Mouse (Mus musculus) ovary, postnatal 14 days (tissue): ENCODE measurements around the gene Nfkb2.

Experiments
- DNase-seq: peaks from one replicate; pipeline ENCODE4 v3.0.0; 2022; ENCODE audit warnings: low spot score

Gene Nfkb2

DNA sequence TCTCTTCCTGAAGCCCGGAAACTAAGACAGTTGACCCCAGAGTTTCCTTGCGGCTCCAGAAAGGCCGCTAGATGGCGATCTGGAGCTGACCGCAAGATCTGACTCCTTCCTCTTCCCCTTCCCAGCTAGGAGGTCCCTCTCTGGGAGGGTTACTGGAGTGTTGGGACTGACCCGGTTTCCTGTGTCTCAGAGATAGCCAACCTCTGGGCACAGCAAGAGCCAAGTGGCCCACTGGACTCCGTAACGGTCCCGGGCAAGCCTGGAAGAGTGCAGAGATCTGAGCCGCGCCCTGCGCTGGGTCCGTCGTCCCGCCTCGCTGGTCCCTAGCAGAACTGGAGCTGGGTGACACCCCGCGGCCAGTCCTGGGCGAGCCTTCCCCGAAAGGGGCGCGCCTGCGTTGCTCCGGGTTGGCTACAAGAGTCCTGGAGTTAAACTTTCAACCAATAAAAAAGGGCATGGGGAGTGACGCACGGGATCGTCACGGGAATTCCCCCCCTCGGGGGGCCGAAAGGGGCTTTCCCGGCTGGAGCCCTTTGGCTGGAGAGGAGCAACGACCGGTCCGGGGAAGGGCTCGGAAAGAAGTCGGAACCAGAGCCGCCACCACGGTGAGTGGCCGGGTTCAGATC lies at the start of gene Nfkb2:
Gene Nfkb2 (plus strand): TSS at position 105 of the 626 bp plus-strand sequence.
- peak; percentile 91 for DNase-seq

GRCm38 (mm10) chr19:46264762-46265161 lies 39.4 kb upstream of the Nfkb2 start:
- DNase-seq: no peak

- DNase-seq: no peak
Measured at GRCm38 (mm10) chr19:46275307-46275706, 28.8 kb upstream of the Nfkb2 start.

DNA sequence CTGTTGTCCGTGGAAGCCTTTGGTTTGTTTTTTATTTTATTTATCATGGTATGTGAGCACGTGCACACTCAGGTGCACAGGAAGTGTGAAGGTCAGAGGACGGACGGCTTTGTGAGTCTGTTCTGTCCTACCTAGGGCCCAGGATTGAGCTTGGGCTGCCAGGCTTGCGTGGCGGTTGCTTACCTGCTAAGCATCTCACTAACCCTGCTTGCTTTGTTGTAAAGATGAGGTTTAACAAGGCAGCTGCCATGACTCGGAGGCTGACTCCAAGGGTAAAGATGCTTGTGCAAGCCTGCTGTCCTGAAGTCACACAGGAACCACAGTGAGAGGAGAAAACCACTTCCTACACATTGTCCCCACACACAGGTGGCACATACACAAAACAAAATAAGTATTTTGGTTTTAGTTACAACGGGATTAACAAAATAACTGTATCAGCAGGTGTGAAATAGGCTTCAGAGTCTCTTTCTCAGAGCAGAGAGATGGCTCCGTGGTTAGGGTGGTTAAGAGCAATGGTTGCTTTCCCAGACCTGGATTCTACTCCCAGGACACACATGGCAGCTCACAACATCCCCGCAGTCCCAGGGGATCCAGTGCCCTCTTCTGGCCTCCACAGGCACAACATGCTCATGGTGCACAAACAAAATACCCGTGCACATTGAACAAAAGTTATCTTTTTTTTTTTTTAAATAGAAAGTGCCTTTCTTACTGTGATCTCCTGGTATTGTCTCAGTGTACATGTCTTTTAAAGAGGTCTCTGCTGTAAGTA lies 21.9 kb upstream of the Nfkb2 start:
- no peak for DNase-seq

GRCm38 (mm10) chr19:46284686-46285085 lies 19.4 kb upstream of the Nfkb2 start:
- DNase-seq: no peak

DNA sequence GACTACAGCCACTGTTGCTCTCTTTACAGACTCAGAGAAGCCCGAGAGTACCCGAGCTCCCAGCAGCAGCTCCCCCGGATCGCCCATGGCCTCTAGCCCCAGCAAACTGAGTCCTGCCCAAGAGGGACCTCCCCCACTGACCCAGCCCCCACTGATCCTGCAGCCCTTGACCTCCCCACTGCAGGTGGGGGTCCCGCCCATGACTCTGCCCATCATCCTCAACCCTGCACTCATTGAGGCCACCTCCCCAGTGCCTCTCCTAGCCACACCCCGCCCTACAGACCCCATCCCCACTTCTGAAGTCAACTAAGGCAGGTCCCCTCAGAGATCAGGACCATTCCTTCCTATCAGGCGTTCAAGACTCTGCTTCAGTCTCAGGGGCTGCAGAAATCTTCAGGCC lies 18.5 kb upstream of the Nfkb2 start:
- DNase-seq: no peak

GRCm38 (mm10) chr19:46286047-46286446 lies 18.1 kb upstream of the Nfkb2 start:
- no peak for DNase-seq

DNA sequence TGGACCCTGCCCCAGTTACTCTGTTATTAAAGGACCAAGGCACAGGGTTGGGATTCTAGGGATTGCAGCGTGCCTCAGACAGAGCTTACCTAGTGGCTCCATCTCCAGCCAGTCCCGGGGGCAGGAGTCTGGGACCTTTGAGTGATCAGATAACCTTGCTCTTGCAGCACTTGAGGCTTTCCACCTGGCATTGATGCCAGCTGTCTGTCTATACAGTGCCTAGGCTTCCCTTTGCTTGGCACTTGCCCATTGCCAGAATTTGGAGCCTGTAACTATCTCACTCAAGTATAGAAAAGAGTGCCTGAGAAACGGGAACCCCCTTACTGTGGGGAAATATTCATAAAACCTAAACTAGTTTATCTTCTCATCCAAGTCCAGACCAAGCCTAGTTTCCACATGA lies 17.2 kb upstream of the Nfkb2 start:
- no peak for DNase-seq

- DNase-seq: no peak
Measured at GRCm38 (mm10) chr19:46287566-46287965, 16.6 kb upstream of the Nfkb2 start.

DNA sequence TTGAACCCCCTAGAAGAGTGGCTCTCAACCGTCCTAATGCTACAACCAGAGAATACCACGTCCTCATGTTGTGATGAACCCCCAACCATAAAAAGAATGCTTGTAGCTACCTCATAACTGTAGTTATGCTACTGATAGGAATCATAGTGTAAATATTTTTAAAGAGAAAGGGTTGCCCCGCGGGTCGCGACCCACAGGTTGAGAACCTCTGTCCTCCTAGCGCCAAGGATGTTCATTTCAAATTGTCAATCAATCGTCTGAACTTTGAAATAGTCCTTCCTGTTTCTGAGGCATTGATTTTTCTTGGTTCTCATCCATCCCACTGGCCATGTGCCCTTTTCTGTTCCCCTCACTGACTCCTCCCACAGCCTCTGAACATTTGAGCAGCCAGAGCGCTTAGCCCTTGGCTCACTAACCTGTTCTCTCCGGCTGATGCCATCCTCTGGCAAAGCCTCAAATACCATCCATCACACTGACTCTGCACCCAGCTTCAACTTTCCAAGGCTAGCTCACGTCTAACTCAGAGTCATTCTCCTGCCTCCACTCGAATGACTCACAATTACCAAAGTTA lies 13.5 kb upstream of the Nfkb2 start:
- no peak for DNase-seq

GRCm38 (mm10) chr19:46296938-46297337 lies 7.2 kb upstream of the Nfkb2 start:
- DNase-seq: no peak

- no peak for DNase-seq
Measured at GRCm38 (mm10) chr19:46300294-46301045, 3.6 kb upstream of the Nfkb2 start.

DNA sequence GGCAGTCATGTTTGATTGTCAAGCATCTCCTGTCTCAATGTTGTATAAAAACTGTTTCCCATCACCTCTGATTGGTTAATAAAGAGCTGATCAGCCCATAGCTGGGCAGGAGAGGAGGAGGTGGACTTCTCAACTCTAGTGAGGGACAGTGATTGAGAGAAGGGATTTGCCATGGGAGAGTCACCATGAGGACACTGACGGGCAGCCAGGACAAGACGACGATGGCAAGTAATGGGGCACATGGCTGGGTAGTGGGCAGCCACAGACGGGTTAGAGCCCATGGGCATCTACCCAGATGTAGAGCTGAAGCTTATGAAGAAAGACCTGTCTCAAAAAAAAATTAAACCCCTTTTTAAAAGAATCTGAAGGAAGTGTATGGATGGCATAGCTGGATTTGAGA lies 1.6 kb upstream of the Nfkb2 start:
- no peak for DNase-seq

DNA sequence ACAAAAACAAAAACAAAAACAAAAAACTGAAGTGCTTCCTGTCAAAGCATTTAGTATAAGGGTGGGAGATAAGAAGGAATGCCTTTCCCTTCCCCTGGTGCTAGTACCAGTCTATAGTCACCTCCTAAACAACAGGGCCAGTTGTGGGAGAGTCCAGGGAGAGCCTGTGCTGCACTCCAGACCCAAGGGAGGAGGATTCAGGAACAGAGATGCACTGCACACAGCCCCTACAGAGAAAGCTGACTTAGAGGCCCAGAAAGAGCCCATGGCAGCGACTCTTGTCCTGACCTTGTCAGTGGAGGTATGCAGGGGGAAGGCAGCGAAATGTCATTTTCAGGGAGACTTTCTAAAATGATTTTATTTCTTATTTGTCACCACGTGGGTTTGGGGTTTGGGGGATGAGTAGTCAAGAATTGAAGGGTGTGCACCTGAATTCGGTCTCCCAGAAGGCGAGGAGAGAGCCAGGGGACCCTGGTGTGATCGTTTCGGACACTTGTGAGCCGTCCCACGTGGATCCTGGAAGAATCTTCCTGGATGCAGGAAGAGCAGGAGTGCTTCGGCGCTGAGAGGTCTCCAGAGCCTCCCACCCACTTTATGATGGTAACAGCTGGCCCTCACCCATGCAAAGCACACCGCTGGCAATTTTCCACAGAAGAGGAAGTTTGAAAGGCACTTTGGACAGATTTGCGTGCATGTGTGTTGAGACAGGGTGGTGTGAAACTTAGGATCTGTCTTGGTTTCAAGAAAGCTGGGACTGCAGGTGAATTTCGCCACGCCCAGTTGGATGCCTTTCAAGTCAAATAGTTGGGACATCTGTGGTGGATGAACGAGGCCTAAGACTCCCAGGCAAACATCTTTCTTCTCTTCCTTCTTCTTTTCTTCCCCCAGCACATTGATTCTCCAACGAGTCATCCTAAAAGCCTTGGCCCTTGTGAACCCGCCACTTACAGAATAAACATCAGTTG lies 587 bp upstream of the Nfkb2 start:
- DNase-seq: no peak

DNA sequence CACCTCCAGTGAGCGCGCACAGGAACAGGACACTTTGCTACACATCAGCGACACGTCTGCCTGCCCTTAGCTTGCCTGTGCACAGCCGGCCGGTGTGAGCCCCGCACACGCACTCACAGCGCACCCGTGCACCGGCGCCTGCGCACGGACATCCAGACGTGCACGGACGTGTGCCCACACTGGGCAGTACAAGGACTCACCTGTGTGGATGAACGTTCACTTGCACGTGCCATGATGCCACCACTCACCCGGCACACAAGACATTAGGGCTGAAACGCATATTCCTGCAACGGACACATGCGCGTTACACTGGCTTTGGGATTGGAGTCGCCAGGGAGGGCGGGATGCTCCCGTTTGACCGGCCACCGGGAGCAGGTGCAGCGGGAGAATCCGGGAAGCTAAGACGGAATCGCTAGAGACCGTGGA lies 801 bp downstream of the Nfkb2 start:
- DNase-seq: no peak

DNA sequence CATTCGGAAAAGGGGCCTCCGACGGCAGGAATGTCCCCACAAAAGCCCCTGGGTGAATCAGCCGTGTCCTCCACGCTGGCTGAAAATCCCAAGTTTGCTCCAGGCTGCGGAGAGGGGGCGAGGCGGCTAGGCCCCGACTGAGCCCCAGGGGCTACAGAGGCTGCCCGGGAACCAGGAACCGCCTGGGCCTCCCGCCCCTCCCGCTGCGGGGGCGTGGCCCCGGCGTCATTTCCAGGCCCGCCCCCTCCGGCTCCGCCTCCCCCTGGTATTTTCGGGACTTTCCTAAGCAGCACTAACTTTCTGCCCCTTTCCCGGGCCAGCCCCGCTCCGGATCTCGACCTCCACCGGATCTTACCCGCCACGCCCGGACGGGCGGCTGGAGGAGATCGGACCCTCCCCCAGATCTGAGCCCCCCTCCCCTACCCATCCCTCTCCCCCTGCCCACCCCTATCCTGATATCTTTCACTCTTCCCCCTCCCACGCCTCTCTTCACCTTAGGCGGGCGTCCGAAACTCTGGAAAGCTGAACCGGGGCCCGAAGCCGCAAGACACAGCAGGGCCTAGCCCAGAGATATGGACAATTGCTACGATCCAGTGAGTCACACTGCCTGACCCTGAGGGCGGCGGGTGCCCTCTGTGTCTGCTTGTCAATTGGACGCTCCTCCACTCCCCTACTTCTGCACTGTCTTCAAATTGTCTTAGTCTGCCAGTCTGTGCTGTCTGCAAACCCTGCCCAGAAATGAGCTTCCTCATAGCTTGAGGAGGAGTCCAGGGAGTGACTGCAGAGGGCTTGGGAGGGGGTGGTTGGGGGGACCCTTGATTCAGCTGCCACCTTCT lies 1.5 kb downstream of the Nfkb2 start:
- peak; percentile 85 for DNase-seq

- no peak for DNase-seq
Measured at GRCm38 (mm10) chr19:46306268-46306610, 2.1 kb downstream of the Nfkb2 start.

GRCm38 (mm10) chr19:46306751-46307289 lies 2.7 kb downstream of the Nfkb2 start:
- no peak for DNase-seq

GRCm38 (mm10) chr19:46307781-46308180 lies 3.7 kb downstream of the Nfkb2 start:
- DNase-seq: no peak

GRCm38 (mm10) chr19:46308303-46308702 lies 4.2 kb downstream of the Nfkb2 start:
- no peak for DNase-seq
